Mouse (Mus musculus) olfactory bulb, adult 2 months (tissue): ENCODE measurements around the gene Malsu1.

Source experiments
- CTCF ChIP-seq: fragments of 200-500 bp; IDR thresholded peaks from 2 replicates; pipeline ENCODE4 v1.5.1; 2012; ENCODE audit warnings: low read depth, mild to moderate bottlenecking, low read length, moderate library complexity; ENCODE audit not compliant: insufficient read depth
- POLR2A ChIP-seq: fragments of 200-500 bp; IDR thresholded peaks from 2 replicates; pipeline ENCODE4 v1.6.1; 2012; ENCODE audit warnings: mild to moderate bottlenecking, low read depth, low read length, moderate library complexity; ENCODE audit not compliant: insufficient read depth

DNA sequence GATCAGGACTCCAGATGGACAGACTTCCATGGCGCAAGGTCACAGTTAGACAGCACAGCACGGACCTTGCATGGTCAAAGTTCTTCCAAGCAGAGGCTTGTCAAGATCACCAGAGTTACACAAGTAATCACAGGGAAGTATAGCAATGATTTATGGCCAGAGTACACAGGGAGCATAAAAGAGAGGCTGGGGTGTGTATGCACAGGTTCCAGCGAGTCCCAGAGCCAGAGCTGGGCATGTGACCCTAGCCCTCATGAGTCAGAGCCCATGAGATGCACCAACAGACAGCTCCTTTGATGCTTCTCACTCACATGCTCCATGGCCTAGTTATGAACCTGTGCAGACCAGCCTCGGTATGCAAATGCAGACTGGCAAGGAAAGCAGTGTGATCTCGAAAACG lies 45.6 kb upstream of the Malsu1 start:
- no peak for TF ChIP-seq CTCF
- no peak for TF ChIP-seq POLR2A
